Mouse (Mus musculus): Measurements from ENCODE around the gene Babam2.

- TF ChIP-seq CTCF (IDR thresholded peaks at IDR 0.05; ENCODE audit: low read depth) (no peak), EP300 (IDR thresholded peaks at IDR 0.05; ENCODE audit: low read depth) (no peak)
These were observed 18.1 kb downstream of the Babam2 start for GRCm38 (mm10) chr5:31715486-31716150.

Measured in liver, postnatal 0 days (tissue).